Mouse (Mus musculus) heart, embryonic 12.5 days (tissue): ENCODE data around the gene H2-DMa. TPM values are rescaled to one million over a fixed set of nuclear protein-coding genes. Genes with fewer than 3 reads are reported as not detected.

Experiments used
- ATAC-seq: fragments of 200-750 bp; cut with Nextera tagmentation; 2 replicates; pipeline ENCODE4 v1.8.0; 2017; ENCODE audit warnings: moderate TSS enrichment, moderate library complexity; ENCODE audit not compliant: insufficient number of reproducible peaks, low FRiP score
- H3K27ac ChIP-seq: fragments of 300-500 bp; sonication (generic); 2 replicates; pipeline ENCODE4 v1.5.1; 2016; ENCODE audit warnings: mild to moderate bottlenecking, moderate library complexity; ENCODE audit not compliant: poor library complexity, severe bottlenecking
- H3K27me3 ChIP-seq: fragments of 300-500 bp; sonication (generic); replicated peaks from 2 replicates; pipeline ENCODE4 v1.6.1; 2016; ENCODE audit warnings: mild to moderate bottlenecking, moderate library complexity
- H3K36me3 ChIP-seq: fragments of 300-500 bp; sonication (generic); 2 replicates; pipeline ENCODE4 v1.6.1; 2016; ENCODE audit warnings: mild to moderate bottlenecking, moderate library complexity
- H3K4me1 ChIP-seq: fragments of 300-500 bp; sonication (generic); replicated peaks from 2 replicates; pipeline ENCODE4 v1.6.1; 2016; ENCODE audit warnings: mild to moderate bottlenecking
- H3K4me2 ChIP-seq: fragments of 300-500 bp; sonication (generic); 2 replicates; pipeline ENCODE4 v1.6.1; 2016; ENCODE audit warnings: mild to moderate bottlenecking, moderate library complexity
- H3K4me3 ChIP-seq: fragments of 300-500 bp; sonication (generic); 2 replicates; pipeline ENCODE4 v1.5.1; 2016; ENCODE audit warnings: mild to moderate bottlenecking
- H3K9ac ChIP-seq: fragments of 300-500 bp; sonication (generic); 2 replicates; pipeline ENCODE4 v1.6.1; 2016; ENCODE audit warnings: mild to moderate bottlenecking, moderate library complexity
- H3K9me3 ChIP-seq: fragments of 300-500 bp; sonication (generic); replicated peaks from 2 replicates; pipeline ENCODE4 v1.6.1; 2016; ENCODE audit warnings: mild to moderate bottlenecking, moderate library complexity
- WGBS: fragments of 180-500 bp; shearing (Covaris S2); methylation state at CpG from one replicate; pipeline ENCODE4 v1.1.7; 2016; 5-methylcytosine and 5-hydroxymethylcytosine counted together
- polyA plus RNA-seq: library from polyadenylated mRNA; unstranded; fragments of >200 nt; fragmentation: Nextera tagmentation; extraction: Ambion mirVana; gene quantifications from 2 replicates; pipeline ENCODE4 v1.2.1, GENCODE M21; 2016

Gene H2-DMa
- polyA plus RNA-seq, 1 experiment from 2014 or later: 3.9 TPM

DNA sequence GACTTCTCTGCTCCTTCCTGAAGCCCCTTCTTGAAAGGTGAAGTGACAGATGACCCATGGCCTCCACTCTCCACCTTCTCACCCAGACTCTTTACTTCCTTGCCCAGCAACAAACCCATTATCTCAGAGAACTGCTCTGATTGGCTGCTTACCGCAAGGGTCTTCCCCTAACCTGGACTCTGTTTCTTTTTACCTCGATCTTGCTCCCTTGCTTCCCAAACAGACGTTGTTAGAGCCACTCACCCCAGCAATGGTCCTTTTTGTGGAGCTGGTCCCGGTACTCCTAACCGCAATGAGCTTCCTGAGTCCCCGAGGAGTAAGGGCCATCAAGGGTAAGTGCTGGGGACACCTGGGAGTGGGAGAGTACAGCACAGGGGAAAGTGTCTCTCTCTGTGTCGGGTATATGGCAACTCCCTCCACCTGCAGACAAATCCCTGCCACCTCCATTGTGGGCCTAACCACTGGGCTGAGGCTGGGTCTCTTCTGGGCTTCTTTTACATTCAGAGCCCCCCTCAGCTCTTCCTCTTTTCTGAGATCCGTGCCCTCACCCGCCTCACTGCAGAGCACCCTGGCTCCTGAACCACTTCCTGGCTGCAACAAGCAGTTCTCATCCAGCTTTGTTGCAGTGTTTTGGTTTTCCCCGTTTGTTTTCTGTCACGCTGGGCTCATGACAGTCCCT, 27.0 kb upstream of the H2-DMa start, which contains the start of gene H2-Oa:
Gene H2-Oa, plus strand, starts transcription at position 144 of the 679 bp plus-strand sequence.
- H3K27me3 ChIP-seq: peaks cover 3% of the 10 kb centered on the region; the same call in 1 of the 2 replicates
- H3K27ac ChIP-seq: 0 out of 2 replicates have a peak within 1 kb of the TSS, but pooled peaks have one; percentile 7

DNA sequence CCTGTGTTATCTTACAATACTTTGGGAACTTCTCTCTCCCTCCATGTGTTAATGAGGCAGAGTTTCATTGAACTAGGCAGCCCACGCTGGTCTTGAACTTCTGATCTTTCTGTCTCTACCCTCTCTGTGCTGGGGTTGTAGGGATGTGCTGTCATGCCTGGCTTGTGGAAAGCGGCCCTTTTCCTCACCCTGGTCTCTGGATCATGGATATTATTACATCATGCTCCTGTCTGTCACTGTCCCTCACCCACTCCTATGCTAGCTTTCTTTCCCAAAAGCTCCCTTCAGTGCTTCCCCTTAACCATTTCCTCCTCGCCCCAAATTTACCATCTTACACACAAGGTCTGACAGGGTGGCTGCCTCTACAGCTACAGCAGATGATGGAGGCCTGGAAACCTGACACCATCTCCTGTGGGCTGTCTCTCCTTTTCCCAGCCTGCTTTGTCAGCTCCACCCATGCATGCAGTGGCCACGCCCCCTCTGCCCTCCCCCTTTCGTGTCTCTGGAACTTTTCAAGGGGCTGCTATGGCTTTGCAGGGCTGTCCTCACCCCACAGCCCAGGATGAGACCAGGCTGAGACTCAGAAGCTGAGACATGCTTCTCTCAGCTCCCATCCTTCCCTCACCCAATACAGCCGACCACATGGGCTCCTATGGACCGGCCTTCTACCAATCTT, 26.0 kb upstream of the H2-DMa start:
- Histone ChIP-seq H3K4me1 (peaks cover 21% of the 10 kb centered on the region), H3K9me3 (no peaks in the 10 kb centered on the region), H3K4me3 (no peak overlapping the region), H3K27ac (peak overlapping the region; percentile 7; the same call in 1 of the 2 replicates), H3K27me3 (peaks cover 3% of the 10 kb centered on the region; the same call in 1 of the 2 replicates), H3K9ac (0 out of 2 replicates have a peak overlapping the region, but pooled peaks have one; percentile 13), H3K36me3 (no peaks in the 10 kb centered on the region), H3K4me2 (peak overlapping the region; percentile 23)
- WGBS: 23% methylated on average over 7 of the region's 7 CpGs
- ATAC-seq: peak; percentile 53; the same call in 1 of the 2 replicates

More for the DNA sequence above, 27.0 kb upstream of the H2-DMa start, which contains the start of gene H2-Oa:
- H3K4me2 ChIP-seq: 0 out of 2 replicates have a peak within 1 kb of the TSS, but pooled peaks have one; percentile 23
- H3K36me3 ChIP-seq: no peaks in the 10 kb centered on the region
- no peak for ATAC-seq
- no peak within 1 kb of the TSS for H3K9ac ChIP-seq
- no peak within 1 kb of the TSS for H3K4me3 ChIP-seq
- peaks cover 21% of the 10 kb centered on the region for H3K4me1 ChIP-seq
- 32% methylated on average over 11 of the region's 11 CpGs for WGBS
- no peaks in the 10 kb centered on the region for H3K9me3 ChIP-seq

DNA sequence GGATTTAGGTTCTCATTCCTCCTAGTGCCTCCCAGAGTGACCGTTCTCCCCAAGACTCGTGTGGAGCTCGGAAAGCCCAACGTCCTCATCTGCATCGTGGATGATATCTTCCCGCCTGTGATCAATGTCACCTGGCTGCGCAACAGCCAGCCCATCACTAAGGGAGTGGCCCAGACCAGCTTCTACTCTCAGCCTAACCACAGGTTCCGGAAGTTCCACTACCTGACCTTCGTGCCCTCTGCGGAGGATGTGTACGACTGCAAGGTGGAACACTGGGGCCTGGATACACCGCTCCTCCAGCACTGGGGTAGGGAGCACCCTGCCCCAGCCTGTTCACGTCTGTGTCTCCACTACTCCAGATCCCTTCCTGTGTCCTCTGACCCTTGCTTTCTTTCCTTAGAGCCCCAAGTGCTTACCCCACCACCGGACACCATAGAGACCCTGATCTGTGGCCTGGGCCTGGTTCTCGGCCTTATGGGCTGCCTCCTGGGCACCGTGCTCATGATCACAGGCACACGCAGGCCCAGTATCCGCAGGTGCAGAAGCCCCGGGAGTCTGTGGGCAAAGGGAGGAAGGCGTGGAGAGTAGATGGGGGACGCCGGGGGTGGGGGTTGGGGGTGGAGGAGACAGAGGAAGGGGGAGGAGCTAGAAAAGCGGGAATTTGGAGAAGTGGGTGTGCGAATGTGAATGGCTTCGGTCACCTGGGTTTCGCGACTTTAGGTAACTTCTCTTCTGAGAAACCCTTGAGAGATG, 24.9 kb upstream of the H2-DMa start:
- ATAC-seq: no peak
- H3K36me3 ChIP-seq: no peaks in the 10 kb centered on the region
- peaks cover 21% of the 10 kb centered on the region for H3K4me1 ChIP-seq
- WGBS: 75% methylated on average over 27 of the region's 27 CpGs
- H3K27ac ChIP-seq: no peak overlapping the region
- H3K4me2 ChIP-seq: no peak overlapping the region
- no peak overlapping the region for H3K4me3 ChIP-seq
- peaks cover 3% of the 10 kb centered on the region; the same call in 1 of the 2 replicates for H3K27me3 ChIP-seq
- H3K9ac ChIP-seq: no peak overlapping the region
- H3K9me3 ChIP-seq: no peaks in the 10 kb centered on the region

DNA sequence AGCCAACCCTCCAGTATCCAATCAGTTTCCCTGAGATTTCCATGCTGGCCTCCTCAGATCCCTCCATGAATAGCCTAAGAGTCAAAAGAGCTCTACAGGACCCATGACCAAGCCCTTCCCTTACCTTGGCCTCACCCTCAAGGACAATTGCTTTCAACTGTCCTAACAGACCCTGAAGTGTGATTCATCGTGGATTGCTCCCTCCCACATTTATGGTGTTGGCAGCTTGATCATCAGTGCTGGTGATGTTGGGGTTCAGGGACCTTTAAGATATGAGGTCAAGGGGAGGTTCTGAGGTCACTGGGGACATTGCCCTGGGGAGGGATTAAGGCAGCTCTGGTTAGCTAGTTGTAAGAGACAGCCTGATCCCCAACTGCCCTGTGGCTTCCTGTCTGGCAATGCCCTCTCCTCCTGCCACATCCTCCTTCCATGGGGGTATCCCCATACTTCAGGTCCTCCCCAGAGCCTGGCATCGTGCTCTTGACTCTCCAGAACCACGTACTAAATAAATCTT, 22.8 kb upstream of the H2-DMa start:
- WGBS: 69% methylated on average over 3 of the region's 3 CpGs
- ATAC-seq: no peak
- H3K4me3 ChIP-seq: no peak overlapping the region

DNA sequence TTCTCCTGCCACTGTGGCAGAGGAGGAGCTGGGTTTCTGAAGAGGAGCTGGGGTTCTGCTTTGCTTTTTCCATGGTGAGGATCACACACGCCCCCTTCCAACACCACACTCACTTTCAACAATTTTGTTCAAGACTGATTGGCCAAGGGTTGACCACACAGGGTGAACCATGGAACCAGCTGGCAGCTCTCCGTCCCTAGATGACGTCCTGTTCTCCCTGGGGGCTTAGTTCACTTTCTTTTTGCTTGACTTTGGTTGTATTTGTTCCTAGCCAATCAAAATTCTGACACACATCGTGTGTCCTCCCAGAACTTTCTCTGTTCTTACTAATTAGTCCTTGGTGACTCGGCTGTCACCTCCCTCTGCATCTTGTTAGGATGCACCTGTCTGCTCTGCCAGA, 22.1 kb upstream of the H2-DMa start:
- peaks cover 15% of the 10 kb centered on the region for H3K27me3 ChIP-seq
- WGBS: 71% methylated on average over 5 of the region's 5 CpGs
- ATAC-seq: no peak

More for the DNA sequence above, 22.8 kb upstream of the H2-DMa start:
- no peaks in the 10 kb centered on the region for H3K36me3 ChIP-seq
- H3K9me3 ChIP-seq: no peaks in the 10 kb centered on the region
- no peak overlapping the region for H3K9ac ChIP-seq
- no peak overlapping the region for H3K4me2 ChIP-seq
- peaks cover 15% of the 10 kb centered on the region for H3K27me3 ChIP-seq
- no peak overlapping the region for H3K27ac ChIP-seq
- H3K4me1 ChIP-seq: peaks cover 21% of the 10 kb centered on the region

DNA sequence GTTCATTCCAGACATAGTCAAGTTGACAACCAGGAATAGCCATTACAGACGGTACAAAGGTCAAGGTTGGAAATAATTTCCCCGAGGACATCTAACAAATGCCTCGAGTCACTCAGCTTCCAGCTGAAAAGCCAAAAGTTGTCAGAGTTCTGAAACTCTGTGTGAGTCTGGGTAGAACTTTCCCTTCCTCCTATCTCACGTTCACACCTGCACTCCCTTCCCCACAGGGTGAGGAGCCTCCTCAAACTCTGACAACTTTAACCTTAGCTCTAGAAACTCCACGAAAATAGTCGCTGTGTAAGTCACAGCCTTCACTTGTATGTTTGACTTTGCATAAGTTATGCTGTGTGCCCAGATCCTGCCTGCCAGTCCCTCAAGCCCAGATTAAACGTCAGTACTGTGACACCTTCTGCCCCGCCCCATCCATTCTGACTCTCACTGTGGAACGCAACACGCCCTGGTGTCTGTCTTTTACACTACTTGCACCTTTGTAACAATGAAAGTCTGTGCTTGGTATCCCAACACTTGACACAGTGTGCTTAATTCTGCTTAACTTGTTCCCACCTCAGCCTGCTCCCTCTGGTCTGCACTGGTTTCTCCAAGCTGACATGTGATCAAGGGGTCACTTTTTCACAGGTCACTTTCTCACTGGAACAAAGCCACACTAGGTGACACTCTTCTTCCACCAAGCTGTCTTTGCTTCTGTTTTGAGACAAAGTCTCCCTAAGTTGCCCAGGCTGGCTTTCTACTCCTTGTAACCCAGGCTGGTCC, 20.4 kb upstream of the H2-DMa start:
- H3K4me2 ChIP-seq: no peak overlapping the region
- no peak overlapping the region for H3K27ac ChIP-seq
- H3K4me1 ChIP-seq: 0 out of 2 replicates have a peak, but pooled peaks cover 2% of the 10 kb centered on the region
- no peaks in the 10 kb centered on the region for H3K9me3 ChIP-seq
- WGBS: 42% methylated on average over 10 of the region's 10 CpGs
- H3K9ac ChIP-seq: no peak overlapping the region
- ATAC-seq: no peak
- H3K4me3 ChIP-seq: no peak overlapping the region
- H3K36me3 ChIP-seq: no peaks in the 10 kb centered on the region
- H3K27me3 ChIP-seq: peaks cover 15% of the 10 kb centered on the region

More for the DNA sequence above, 22.1 kb upstream of the H2-DMa start:
- Histone ChIP-seq H3K4me3 (no peak overlapping the region), H3K4me2 (no peak overlapping the region), H3K4me1 (peaks cover 18% of the 10 kb centered on the region), H3K36me3 (no peaks in the 10 kb centered on the region), H3K9ac (no peak overlapping the region), H3K27ac (no peak overlapping the region), H3K9me3 (no peaks in the 10 kb centered on the region)

DNA sequence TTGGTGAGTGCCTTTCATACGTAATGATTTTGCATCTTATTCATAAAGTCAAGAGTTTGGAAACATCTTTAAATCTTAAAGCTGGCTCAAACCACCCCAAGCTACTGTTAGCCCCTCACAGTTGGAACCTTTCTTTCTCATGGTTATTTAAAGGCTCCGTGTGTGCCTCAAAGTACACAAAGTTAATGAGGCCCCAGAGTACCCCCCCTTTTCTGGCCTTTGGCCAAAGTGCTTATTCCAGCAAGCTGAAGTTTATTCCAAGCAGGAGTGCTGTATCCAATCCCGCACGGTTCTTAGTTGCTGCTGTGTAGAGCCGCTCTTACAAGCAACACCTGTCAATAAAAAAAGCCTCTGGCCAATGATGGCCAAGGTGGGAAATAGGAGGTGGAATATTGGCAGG, 19.8 kb upstream of the H2-DMa start:
- Histone ChIP-seq H3K4me1 (no peaks in the 10 kb centered on the region), H3K36me3 (no peaks in the 10 kb centered on the region), H3K27me3 (peaks cover 15% of the 10 kb centered on the region), H3K9me3 (no peaks in the 10 kb centered on the region), H3K27ac (no peak overlapping the region), H3K9ac (no peak overlapping the region), H3K4me2 (no peak overlapping the region), H3K4me3 (no peak overlapping the region)
- WGBS: 66% methylated on average over 5 of the region's 5 CpGs
- no peak for ATAC-seq

DNA sequence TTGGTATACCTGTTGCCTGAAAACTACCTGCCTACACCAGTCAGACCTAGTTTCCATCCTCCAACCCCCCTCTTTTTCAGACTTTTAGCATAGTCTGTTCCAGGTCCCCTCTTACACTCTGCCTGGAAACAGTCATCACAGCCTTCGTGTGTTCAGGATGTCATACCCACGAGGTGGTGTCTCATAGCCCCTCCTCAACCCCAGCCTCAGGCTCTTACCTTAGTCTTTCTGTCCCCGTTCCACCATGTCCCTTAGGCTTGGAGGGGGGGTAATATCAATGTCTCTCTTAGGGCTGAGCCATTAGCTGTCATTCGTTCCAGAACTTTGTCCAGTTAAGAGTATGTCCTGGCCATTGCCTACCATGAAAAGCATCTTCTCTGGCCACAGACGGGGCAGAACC, 18.2 kb upstream of the H2-DMa start:
- no peaks in the 10 kb centered on the region for H3K36me3 ChIP-seq
- no peak overlapping the region for H3K9ac ChIP-seq
- H3K27ac ChIP-seq: no peak overlapping the region
- H3K4me2 ChIP-seq: no peak overlapping the region
- no peaks in the 10 kb centered on the region for H3K9me3 ChIP-seq
- ATAC-seq: no peak
- H3K4me1 ChIP-seq: no peaks in the 10 kb centered on the region
- H3K4me3 ChIP-seq: no peak overlapping the region
- H3K27me3 ChIP-seq: peaks cover 12% of the 10 kb centered on the region; the same call in 1 of the 2 replicates
- WGBS: 27% methylated on average over 5 of the region's 5 CpGs

DNA sequence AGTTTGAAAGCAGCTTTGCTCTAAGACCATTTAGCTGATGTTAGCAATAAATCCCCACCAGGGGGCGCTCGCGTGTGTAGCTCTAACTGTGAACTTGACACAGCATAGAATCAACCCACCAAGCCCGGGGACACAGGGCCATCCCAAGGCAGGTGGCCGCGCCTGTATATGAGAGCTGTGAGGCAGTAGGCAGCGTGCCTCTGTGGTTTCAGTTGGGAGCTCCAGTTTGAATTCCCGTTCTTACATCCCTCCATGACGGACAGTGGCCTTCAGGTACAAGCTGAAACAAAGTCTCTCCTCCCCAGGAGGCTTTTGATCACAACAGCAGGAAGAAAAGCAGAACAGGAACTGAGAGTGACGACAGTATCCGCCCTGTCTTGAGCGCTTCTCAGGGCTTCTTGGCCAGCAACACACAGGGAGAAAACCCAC, 17.7 kb upstream of the H2-DMa start:
- Histone ChIP-seq H3K9ac (no peak overlapping the region), H3K4me2 (peak overlapping the region; percentile 55), H3K4me1 (no peaks in the 10 kb centered on the region), H3K27ac (no peak overlapping the region), H3K27me3 (peaks cover 12% of the 10 kb centered on the region; the same call in 1 of the 2 replicates), H3K36me3 (no peaks in the 10 kb centered on the region), H3K9me3 (no peaks in the 10 kb centered on the region), H3K4me3 (peak overlapping the region; percentile 17; the same call in 1 of the 2 replicates)
- 3% methylated on average over 12 of the region's 12 CpGs for WGBS
- peak; percentile 82 for ATAC-seq

DNA sequence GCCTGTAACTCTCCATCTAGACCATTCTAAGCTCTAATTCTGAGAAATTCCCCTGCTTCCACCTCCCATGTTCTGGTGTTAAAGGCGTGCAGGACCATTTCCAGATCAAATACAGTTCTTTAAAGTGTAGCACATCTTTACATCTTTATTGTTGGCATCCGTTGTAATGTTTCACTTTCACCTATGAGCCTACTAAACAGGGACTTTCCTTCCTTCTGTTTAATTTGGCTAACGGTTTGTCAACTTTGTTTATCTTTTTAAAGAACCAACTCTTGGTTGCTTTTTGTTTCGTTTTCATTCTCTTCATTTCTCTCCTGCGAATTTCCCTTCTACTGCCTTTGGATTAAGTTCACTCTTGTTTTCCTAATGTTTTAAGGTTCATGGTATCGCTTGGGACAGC, 16.5 kb upstream of the H2-DMa start:
- Histone ChIP-seq H3K4me3 (no peak overlapping the region), H3K27ac (no peak overlapping the region), H3K9ac (no peak overlapping the region), H3K9me3 (no peaks in the 10 kb centered on the region), H3K27me3 (peaks cover 12% of the 10 kb centered on the region; the same call in 1 of the 2 replicates), H3K4me1 (no peaks in the 10 kb centered on the region), H3K36me3 (0 out of 2 replicates have a peak, but pooled peaks cover 3% of the 10 kb centered on the region), H3K4me2 (no peak overlapping the region)
- ATAC-seq: no peak
- WGBS: 70% methylated on average over 6 of the region's 6 CpGs
